Comparison of ENCODE assay signal across 21 mouse cellular contexts in genomic region chr2:136823751-136824716, GRCm38 (mm10).
"Had no signal": no experiment of that assay in that cellular context is flagged by ENCODE, and none has a peak within 500 bp of the region (broad histone marks: within the 10 kb centered on the region; RNA-seq: fewer than 3 reads in every experiment).

No protein-coding gene starts in this region.

- DNase-seq: kidney, adult 2 months; kidney, postnatal 10 days; kidney, postnatal 36 days; left cerebral cortex, postnatal 4 days; liver, postnatal 0 days; lung, embryonic 14.5 days; midbrain, embryonic 14.5 days; retina, postnatal 1 day; right cerebral cortex, postnatal 25 days; thymus, adult 18-20 months; thymus, postnatal 36 days had no signal

- H3K36me3 ChIP-seq: limb, embryonic 12.5 days; limb, embryonic 15.5 days; midbrain, embryonic 10.5 days; neural tube, embryonic 12.5 days; neural tube, embryonic 15.5 days had no signal

- H3K27ac ChIP-seq: limb, embryonic 12.5 days; limb, embryonic 15.5 days; liver, embryonic 14.5 days; midbrain, embryonic 10.5 days; neural tube, embryonic 12.5 days; neural tube, embryonic 15.5 days had no signal

- H3K9ac ChIP-seq: limb, embryonic 12.5 days; limb, embryonic 15.5 days; liver, embryonic 14.5 days; liver, postnatal 0 days; lung, embryonic 14.5 days; neural tube, embryonic 12.5 days; neural tube, embryonic 15.5 days had no signal

- H3K4me1 ChIP-seq: limb, embryonic 12.5 days; limb, embryonic 15.5 days; neural tube, embryonic 12.5 days; neural tube, embryonic 15.5 days had no signal

- H3K4me2 ChIP-seq: limb, embryonic 12.5 days; limb, embryonic 15.5 days; liver, embryonic 11.5 days; lung, embryonic 14.5 days; neural tube, embryonic 12.5 days; neural tube, embryonic 15.5 days had no signal

- ATAC-seq: inflammation-experienced regulatory T-cells, adult 6 months; liver, postnatal 0 days; lung, postnatal 0 days had no signal

- H3K9me3 ChIP-seq: limb, embryonic 12.5 days; limb, embryonic 15.5 days; megakaryocyte, embryonic 14.5 days; midbrain, embryonic 10.5 days; neural tube, embryonic 12.5 days; neural tube, embryonic 15.5 days had no signal

- H3K27me3 ChIP-seq: limb, embryonic 12.5 days; limb, embryonic 15.5 days; megakaryocyte, embryonic 14.5 days; neural tube, embryonic 12.5 days; neural tube, embryonic 15.5 days had no signal

- H3K4me3 ChIP-seq: limb, embryonic 12.5 days; limb, embryonic 15.5 days; megakaryocyte, embryonic 14.5 days; midbrain, embryonic 10.5 days; neural tube, embryonic 12.5 days; neural tube, embryonic 15.5 days had no signal
